8 mouse cellular contexts compared by ENCODE assay signal in genomic region chr2:132815608-132816314, GRCm38 (mm10). TPM values are rescaled to one million over a fixed set of nuclear protein-coding genes. Genes with fewer than 3 reads are reported as not detected.
DNase-seq lines count a peak whose midpoint lies in the region; ATAC-seq lines count a peak whose summit lies in the region.

Gene Trmt6 (minus strand): TSS chr2:132816055.
Gene Mcm8 (plus strand): TSS chr2:132816141.

- peak; percentile 100 for ATAC-seq in intestine, embryonic 14.5 days (replicated peaks; ENCODE audit: low FRiP score, low TSS enrichment, low read depth)

- H3K9ac ChIP-seq in intestine, embryonic 14.5 days (ENCODE audit: low read length), result peak within 1 kb of the TSS; percentile 74

- 2% methylated on average over 59 of the region's 59 CpGs for WGBS in intestine, embryonic 14.5 days

- intact Hi-C loops in left cerebral cortex, postnatal 14 days (cut with DNase I), result loop anchor here (10.0 kb wide), 1 partner anchor 301 kb away; no protein-coding TSS in a partner anchor

- H3K4me3 ChIP-seq in intestine, embryonic 14.5 days (ENCODE audit: low read depth, low read length), result peak within 1 kb of the TSS; percentile 81

- DNase-seq in adrenal gland, adult 18-20 months (ENCODE audit: low spot score in 2 of 2), result peak; percentile 79
- DNase-seq in embryo, embryonic 11 days, result peak; percentile 99
- DNase-seq in gastrocnemius, postnatal 25 days, result peak; percentile 88
- peak; percentile 93 for DNase-seq in intestine, embryonic 14.5 days (ENCODE audit: low spot score)
- peak; percentile 90 to 92 for DNase-seq in left cerebral cortex, postnatal 14 days (ENCODE audit: low spot score in 2 of 2)
- DNase-seq in mesoderm, embryonic 11.5 days (ENCODE audit: low read depth, low spot score), result peak; percentile 99
- peak; percentile 89 to 92 for DNase-seq in right cerebral cortex, postnatal 36 days (ENCODE audit: low spot score in 2 of 2)
- DNase-seq in yolk sac, embryonic 10.5 days (ENCODE audit: low spot score), result peak; percentile 92

- H3K4me1 ChIP-seq in intestine, embryonic 14.5 days (replicated peaks; ENCODE audit: control insufficient read depth, insufficient read depth, low read length), result peaks cover 13% of the 10 kb centered on the region

- peak within 1 kb of the TSS; percentile 81 for H3K27ac ChIP-seq in intestine, embryonic 14.5 days (ENCODE audit: low read depth)

- peak within 1 kb of the TSS; percentile 69 for H3K4me2 ChIP-seq in intestine, embryonic 14.5 days (ENCODE audit: low read length)

- H3K36me3 ChIP-seq in intestine, embryonic 14.5 days (ENCODE audit: control insufficient read depth, insufficient read depth, low read length), result peaks cover 25% of the 10 kb centered on the region

- H3K9me3 ChIP-seq in intestine, embryonic 14.5 days (ENCODE audit: control insufficient read depth, low read length), result no peaks in the 10 kb centered on the region

- H3K27me3 ChIP-seq in intestine, embryonic 14.5 days (replicated peaks; ENCODE audit: control insufficient read depth, insufficient read depth, low read length), result no peaks in the 10 kb centered on the region

RNA-seq across cellular contexts. Expression of gene Trmt6, which starts in this region (rescaled TPM):
- total RNA-seq in adrenal gland, adult 18-20 months (2021), result 10 to 100 TPM; 16.8 to 20.5 TPM
- 1 to 10 TPM; 5.4 to 5.7 TPM for total RNA-seq in gastrocnemius, postnatal 25 days (2021)
- polyA plus RNA-seq in intestine, embryonic 14.5 days (2014; fragmentation: Nextera tagmentation; extraction: Ambion mirVana), result 34.4 and 37.2 TPM in 2 replicates
- 10 to 100 TPM; 22.4 to 28.4 TPM for total RNA-seq in left cerebral cortex, postnatal 14 days (2021)

RNA-seq across cellular contexts. Expression of gene Mcm8, which starts in this region (rescaled TPM):
- total RNA-seq in adrenal gland, adult 18-20 months (2021), result 1 to 10 TPM; 3.4 to 3.7 TPM
- total RNA-seq in gastrocnemius, postnatal 25 days (2021), result 1 to 10 TPM; 1.2 to 1.6 TPM
- polyA plus RNA-seq in intestine, embryonic 14.5 days (2014; fragmentation: Nextera tagmentation; extraction: Ambion mirVana), result 13.5 and 16.3 TPM in 2 replicates
- 1 to 10 TPM; 3.6 to 4.9 TPM for total RNA-seq in left cerebral cortex, postnatal 14 days (2021)

Comparison
In these comparisons a context has a peak if more than half of its experiments do, and no peak if none do; other contexts are left out.
1. Peak in every context shown above with its lines: DNase-seq, ATAC-seq, H3K4me3 ChIP-seq and H3K27ac ChIP-seq.